Mouse (Mus musculus) stomach, postnatal 0 days (tissue): ENCODE data around the gene Katna1. TPM values are rescaled to one million over a fixed set of nuclear protein-coding genes. Genes with fewer than 3 reads are reported as not detected.
A peak's percentile ranks its signal among the peaks of the same experiment; 100 is the strongest.

Experiments used
- ATAC-seq: fragments of 200-750 bp; cut with Nextera tagmentation; 2 replicates; pipeline ENCODE4 v1.8.0; 2017; ENCODE audit not compliant: low FRiP score, low TSS enrichment
- DNase-seq: peaks from one replicate; pipeline ENCODE4 v3.0.0-alpha.2; 2016; ENCODE audit warnings: low spot score
- H3K27ac ChIP-seq: fragments of 300-500 bp; sonication (generic); replicated peaks from 2 replicates; pipeline ENCODE4 v1.5.1; 2014; ENCODE audit warnings: mild to moderate bottlenecking, control low read depth
- H3K27me3 ChIP-seq: fragments of 300-500 bp; sonication (generic); 2 replicates; pipeline ENCODE4 v1.6.1; 2014; ENCODE audit warnings: low read length; ENCODE audit not compliant: control insufficient read depth, insufficient read depth
- H3K36me3 ChIP-seq: fragments of 300-500 bp; sonication (generic); 2 replicates; pipeline ENCODE4 v1.6.1; 2014; ENCODE audit warnings: low read length, mixed read lengths; ENCODE audit not compliant: control insufficient read depth, insufficient read depth
- H3K4me1 ChIP-seq: fragments of 300-500 bp; sonication (generic); replicated peaks from 2 replicates; pipeline ENCODE4 v1.6.1; 2014; ENCODE audit warnings: antibody characterized with exemption; ENCODE audit not compliant: control insufficient read depth, insufficient read depth
- H3K4me2 ChIP-seq: fragments of 300-500 bp; sonication (generic); replicated peaks from 2 replicates; pipeline ENCODE4 v1.6.1; 2014; ENCODE audit warnings: low read depth, mild to moderate bottlenecking, control low read depth, moderate library complexity
- H3K4me3 ChIP-seq: fragments of 300-500 bp; sonication (generic); 2 replicates; pipeline ENCODE4 v1.5.1; 2014; ENCODE audit warnings: low read depth, low read length, control low read depth
- H3K9ac ChIP-seq: fragments of 300-500 bp; sonication (generic); 2 replicates; pipeline ENCODE4 v1.6.1; 2014; ENCODE audit warnings: mild to moderate bottlenecking, low read length, control low read depth, mixed read lengths
- H3K9me3 ChIP-seq: fragments of 300-500 bp; sonication (generic); 2 replicates; pipeline ENCODE4 v1.6.1; 2016; ENCODE audit warnings: low read length; ENCODE audit not compliant: control insufficient read depth
- CTCF ChIP-seq: IDR thresholded peaks from 2 replicates; pipeline ENCODE4 v1.5.1; 2016; ENCODE audit warnings: antibody characterized with exemption, low read depth, mild to moderate bottlenecking, moderate library complexity
- EP300 ChIP-seq: optimal IDR thresholded peaks from 2 replicates; pipeline ENCODE3; 2016; ENCODE audit warnings: antibody characterized with exemption
- whole genome bisulfite sequencing: fragments of 180-500 bp; shearing (Covaris S2); extraction: QIAGEN DNeasy Blood & Tissue Kit; methylation state at CpG from one replicate; pipeline ENCODE4 v1.1.7; 2014; 5-methylcytosine and 5-hydroxymethylcytosine counted together
- polyA plus RNA-seq: library from polyadenylated mRNA; unstranded; fragments of >200 nt; fragmentation: Nextera tagmentation; extraction: Ambion mirVana; gene quantifications from 2 replicates; pipeline ENCODE4 v1.2.1, GENCODE M21; 2015

Katna1 gene
- 40.2 and 42.5 TPM in 2 replicates for polyA plus RNA-seq

DNA sequence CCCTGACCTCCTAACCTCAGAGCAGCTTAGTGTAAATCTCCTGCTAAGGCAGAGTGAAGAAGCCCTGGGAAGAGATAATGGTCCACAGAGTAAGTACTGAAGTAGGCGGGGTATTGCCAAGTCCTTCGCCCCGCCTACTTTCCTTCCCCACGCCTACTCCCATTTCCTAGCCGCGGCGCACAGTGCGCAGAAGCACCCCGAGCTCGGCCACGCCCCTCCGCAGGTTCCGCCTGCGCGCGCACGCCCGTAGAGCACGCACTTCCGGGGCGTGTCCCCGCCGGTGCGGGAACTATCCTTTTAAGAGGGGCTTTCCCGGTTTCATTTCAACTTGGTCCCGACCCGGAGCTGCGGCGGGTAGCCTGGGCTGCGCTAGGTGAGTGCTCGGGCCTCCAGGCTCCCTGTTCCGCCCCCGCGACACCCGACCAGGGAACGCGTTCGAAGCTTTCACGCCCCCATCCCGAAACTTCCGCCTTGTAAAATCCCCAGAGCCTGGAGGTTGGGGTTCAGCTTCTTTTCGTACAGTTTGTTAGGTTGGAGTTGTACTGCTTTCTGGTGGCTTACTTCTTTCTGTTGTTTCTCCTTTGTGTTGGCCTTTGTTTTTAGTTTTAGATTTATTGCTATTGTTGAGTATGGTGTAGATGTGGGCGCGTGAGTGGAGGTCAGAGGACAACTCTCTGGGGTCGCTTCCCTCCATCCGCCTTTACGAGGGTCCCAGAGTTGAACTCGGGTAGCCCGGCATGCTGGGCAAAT is at the start of gene Katna1:
Gene Katna1, plus strand, starts transcription at position 250 of the 750 bp plus-strand sequence.
- WGBS = under 1% methylated on average over 43 of the region's 49 CpGs
- Histone ChIP-seq H3K27me3 (no peaks in the 10 kb centered on the region), H3K4me3 (peak within 1 kb of the TSS; percentile 75), H3K27ac (peak within 1 kb of the TSS; percentile 76), H3K9me3 (no peaks in the 10 kb centered on the region), H3K4me1 (no peaks in the 10 kb centered on the region), H3K4me2 (peak within 1 kb of the TSS; percentile 77), H3K36me3 (no peaks in the 10 kb centered on the region), H3K9ac (peak within 1 kb of the TSS; percentile 64)
- ATAC-seq = peak; percentile 99
- TF ChIP-seq EP300 (no peak), CTCF (no peak)
- DNase-seq = peak; percentile 97

DNA sequence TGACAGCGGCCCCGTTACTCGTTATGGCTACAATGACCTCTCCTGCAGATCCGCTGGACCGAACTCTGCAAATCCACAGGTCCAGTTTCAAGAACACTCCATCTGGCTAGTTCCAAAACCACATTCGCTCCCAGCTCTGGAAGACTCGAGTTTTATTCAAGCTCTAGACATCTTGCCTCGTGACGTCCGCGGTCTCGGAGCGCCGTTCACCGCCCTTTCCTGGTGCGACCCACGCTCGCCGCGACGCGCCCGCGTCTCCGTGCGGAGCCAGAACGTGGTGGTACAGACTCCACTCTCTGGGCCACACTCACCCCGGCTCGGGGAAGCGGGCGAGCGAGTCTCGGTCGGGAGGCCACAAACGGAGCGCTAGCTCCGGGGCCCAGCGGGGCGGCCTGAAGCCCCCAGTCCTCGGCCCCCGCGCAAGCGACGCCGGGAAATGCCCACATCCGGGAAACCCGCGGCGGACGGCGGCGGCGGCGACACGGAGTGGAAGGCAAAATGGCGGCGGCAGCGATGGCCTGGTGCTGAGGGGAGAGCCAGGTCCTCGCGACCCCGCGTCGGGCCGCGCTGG is 45.0 kb upstream of the Katna1 start, which contains the start of the genes Pcmt1 and Lats1:
Gene Pcmt1, minus strand, starts transcription at position 406 of the 571 bp plus-strand sequence.
Gene Lats1, plus strand, starts transcription at position 484 of the 571 bp plus-strand sequence.
- Histone ChIP-seq H3K9me3 (no peaks in the 10 kb centered on the region), H3K4me3 (peak within 1 kb of the TSS; percentile 98), H3K27ac (peak within 1 kb of the TSS; percentile 99), H3K4me2 (peak within 1 kb of the TSS; percentile 74), H3K36me3 (no peaks in the 10 kb centered on the region), H3K4me1 (peaks cover 6% of the 10 kb centered on the region; the same call in 1 of the 2 replicates), H3K9ac (peak within 1 kb of the TSS; percentile 100), H3K27me3 (no peaks in the 10 kb centered on the region)
- WGBS = under 1% methylated on average over 64 of the region's 65 CpGs
- peak; percentile 91 for DNase-seq
- TF ChIP-seq CTCF = no peak
- TF ChIP-seq EP300 = no peak
- ATAC-seq = peak; percentile 86

DNA sequence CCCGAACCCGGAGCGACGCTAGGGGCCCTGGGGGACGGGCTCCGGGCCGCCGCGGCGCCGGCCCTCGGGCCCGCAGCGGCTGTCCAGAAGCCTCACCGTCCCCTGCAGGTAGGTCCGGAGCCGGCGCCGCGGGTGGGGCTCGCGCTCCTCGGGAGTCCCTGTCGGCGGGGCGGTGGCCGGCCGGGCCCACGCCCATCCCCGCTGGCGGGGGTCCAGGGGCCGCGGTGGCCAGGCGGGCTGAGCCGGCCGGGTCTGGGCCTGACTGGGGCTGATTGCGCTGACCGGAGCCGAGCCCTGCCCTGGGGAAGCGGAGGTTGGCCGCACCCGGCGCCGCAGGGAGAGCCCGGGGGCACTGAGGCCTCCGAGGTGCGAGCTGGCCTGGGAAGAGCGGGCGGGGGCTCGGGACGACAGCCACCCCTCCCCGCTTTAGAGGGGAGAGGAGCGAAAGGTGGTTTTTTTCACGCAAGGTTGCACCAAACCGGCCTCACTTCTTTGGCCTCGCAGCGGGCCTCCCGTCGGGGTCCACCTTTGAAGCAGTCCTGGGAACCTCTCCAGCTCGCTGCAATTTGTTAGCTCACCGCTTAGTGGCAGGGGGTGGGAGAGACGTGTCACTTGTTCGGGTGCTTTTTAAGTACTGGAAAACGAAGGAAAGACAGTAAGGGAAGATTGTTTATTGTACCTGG is 44.3 kb upstream of the Katna1 start:
- Histone ChIP-seq H3K9ac (peak overlapping the region; percentile 100), H3K36me3 (no peaks in the 10 kb centered on the region), H3K9me3 (no peaks in the 10 kb centered on the region), H3K4me1 (peaks cover 6% of the 10 kb centered on the region; the same call in 1 of the 2 replicates), H3K27ac (peak overlapping the region; percentile 99), H3K4me3 (peak overlapping the region; percentile 98), H3K27me3 (no peaks in the 10 kb centered on the region), H3K4me2 (peak overlapping the region; percentile 74)
- DNase-seq (peak; percentile 86), ATAC-seq (peak; percentile 94)
- WGBS = under 1% methylated on average over 34 of the region's 64 CpGs
- TF ChIP-seq CTCF (peak; percentile 57), EP300 (no peak)

DNA sequence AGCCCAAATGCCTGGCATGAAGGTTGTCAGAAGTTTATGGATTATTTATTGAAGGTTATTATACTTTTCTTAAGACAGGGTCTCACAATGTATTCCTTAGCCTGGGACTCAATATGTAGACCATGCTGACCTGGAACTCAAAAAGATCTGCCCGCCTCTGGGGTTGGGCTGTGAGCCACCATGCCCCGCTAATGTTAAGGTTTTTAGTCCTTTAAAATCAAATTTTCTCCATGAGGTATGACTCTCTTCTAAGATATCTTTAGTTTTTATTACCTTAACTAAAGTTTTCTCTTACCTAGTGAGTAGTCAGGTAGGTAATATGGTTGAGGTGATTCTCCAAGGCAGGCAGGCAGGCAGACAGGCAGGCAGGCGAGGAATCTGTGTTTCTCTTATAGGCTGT is 43.6 kb upstream of the Katna1 start:
- H3K4me1 ChIP-seq = peaks cover 6% of the 10 kb centered on the region; the same call in 1 of the 2 replicates
- H3K9ac ChIP-seq = no peak overlapping the region; the same call in 1 of the 2 replicates
- no peaks in the 10 kb centered on the region for H3K27me3 ChIP-seq
- H3K4me2 ChIP-seq = peak overlapping the region; percentile 74
- 23% methylated on average over 3 of the region's 3 CpGs for WGBS
- H3K9me3 ChIP-seq = no peaks in the 10 kb centered on the region
- DNase-seq (no peak), ATAC-seq (no peak)
- no peak overlapping the region for H3K27ac ChIP-seq
- peak overlapping the region; percentile 98 for H3K4me3 ChIP-seq
- no peaks in the 10 kb centered on the region for H3K36me3 ChIP-seq
- TF ChIP-seq CTCF (no peak), EP300 (no peak)

DNA sequence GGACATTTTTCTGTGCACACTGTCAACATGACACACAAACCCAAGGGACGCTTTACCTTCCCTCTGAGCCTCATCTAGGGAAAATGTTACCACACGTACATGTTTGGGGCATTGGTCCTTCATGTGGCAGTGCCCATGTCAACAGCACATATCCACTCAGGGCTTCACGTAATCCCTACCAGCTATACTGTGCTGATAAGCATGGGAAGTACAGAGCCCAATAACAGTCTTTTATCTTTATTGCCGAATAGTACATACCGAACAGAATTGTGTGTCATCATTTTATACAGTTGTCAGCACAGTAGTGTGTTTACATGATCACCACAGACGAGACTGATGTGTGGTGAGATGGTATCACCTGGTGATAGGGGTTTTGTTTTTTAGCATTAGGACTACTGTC is 38.9 kb upstream of the Katna1 start:
- Histone ChIP-seq H3K9me3 (no peaks in the 10 kb centered on the region), H3K4me2 (no peak overlapping the region), H3K27ac (no peak overlapping the region), H3K9ac (no peak overlapping the region), H3K4me3 (no peak overlapping the region), H3K4me1 (peaks cover 3% of the 10 kb centered on the region; the same call in 1 of the 2 replicates), H3K27me3 (no peaks in the 10 kb centered on the region), H3K36me3 (0 out of 2 replicates have a peak, but pooled peaks cover 1% of the 10 kb centered on the region)
- WGBS = 83% methylated on average over 6 of the region's 6 CpGs
- no peak for ATAC-seq
- no peak for DNase-seq
- no peak for TF ChIP-seq CTCF
